ENCODE assay signal across 10 mouse cellular contexts in genomic region chr11:79047180-79047727, GRCm38 (mm10).
DNase-seq lines count a peak whose midpoint lies in the region; ATAC-seq lines count a peak whose summit lies in the region.
"Had no signal": no experiment of that assay in that cellular context is flagged by ENCODE, and none has a peak within 500 bp of the region (broad histone marks: within the 10 kb centered on the region; RNA-seq: fewer than 3 reads in every experiment).

No protein-coding gene starts in this region.

- ATAC-seq in embryonic facial prominence, embryonic 11.5 days (replicated peaks; ENCODE audit: insufficient number of reproducible peaks, low FRiP score, low TSS enrichment, low read depth): peak; percentile 45; the same call in 1 of the 2 replicates
- peak; percentile 79 for ATAC-seq in limb, embryonic 13.5 days (ENCODE audit: low FRiP score, low read depth)
- no peak for ATAC-seq in erythroblast, adult 5-6 weeks (replicated peaks; ENCODE audit: low FRiP score, poor library complexity, severe bottlenecking)
- ATAC-seq: inflammation-experienced regulatory T-cells, adult 6 months had no signal

- peaks cover 5% of the 10 kb centered on the region for H3K4me1 ChIP-seq in embryonic facial prominence, embryonic 11.5 days (ENCODE audit: control insufficient read depth, insufficient read depth, low read length)
- H3K4me1 ChIP-seq in limb, embryonic 13.5 days: peaks cover 15% of the 10 kb centered on the region

- no peak overlapping the region for H3K4me3 ChIP-seq in embryonic facial prominence, embryonic 11.5 days (ENCODE audit: low read depth, low read length)
- no peak overlapping the region for H3K4me3 ChIP-seq in limb, embryonic 13.5 days

- no peaks in the 10 kb centered on the region for H3K27me3 ChIP-seq in embryonic facial prominence, embryonic 11.5 days (ENCODE audit: control insufficient read depth, insufficient read depth, low read length)
- H3K27me3 ChIP-seq in limb, embryonic 13.5 days: no peaks in the 10 kb centered on the region

- DNase-seq in gastrocnemius, postnatal 14 days: peak; percentile 57
- no peak for DNase-seq in gastrocnemius, postnatal 4 days (ENCODE audit: low spot score in 2 of 2)
- DNase-seq in kidney, postnatal 4 days: peak; percentile 33 to 59
- no peak for DNase-seq in kidney, adult 8-10 months
- DNase-seq in embryonic facial prominence, embryonic 11.5 days (ENCODE audit: low spot score): no peak
- no peak for DNase-seq in thymus, postnatal 10 days (ENCODE audit: low spot score in 2 of 2)
- DNase-seq: cerebellum, postnatal 25 days had no signal

- 63% methylated on average over 11 of the region's 11 CpGs for WGBS in embryonic facial prominence, embryonic 11.5 days
- 65% methylated on average over 11 of the region's 11 CpGs for WGBS in limb, embryonic 13.5 days

- intact Hi-C loops in gastrocnemius, postnatal 14 days (cut with DNase I; ENCODE audit: low total_unique reads): no loop called here

- H3K27ac ChIP-seq in embryonic facial prominence, embryonic 11.5 days (replicated peaks; ENCODE audit: low read depth, low read length): peak overlapping the region; percentile 41; the same call in 1 of the 2 replicates
- H3K27ac ChIP-seq in limb, embryonic 13.5 days: peak overlapping the region; percentile 55; the same call in 1 of the 2 replicates

- H3K4me2 ChIP-seq in embryonic facial prominence, embryonic 11.5 days (ENCODE audit: low read depth, low read length): no peak overlapping the region
- H3K4me2 ChIP-seq in limb, embryonic 13.5 days (replicated peaks): peak overlapping the region; percentile 27

- H3K9ac ChIP-seq in embryonic facial prominence, embryonic 11.5 days (replicated peaks; ENCODE audit: low read length): 0 out of 2 replicates have a peak overlapping the region, but pooled peaks have one; percentile 18
- peak overlapping the region; percentile 48 for H3K9ac ChIP-seq in limb, embryonic 13.5 days

- H3K9me3 ChIP-seq in embryonic facial prominence, embryonic 11.5 days (replicated peaks; ENCODE audit: control insufficient read depth, low read length): no peaks in the 10 kb centered on the region
- H3K9me3 ChIP-seq in limb, embryonic 13.5 days: no peaks in the 10 kb centered on the region

- no peaks in the 10 kb centered on the region; the same call in 1 of the 2 replicates for H3K36me3 ChIP-seq in embryonic facial prominence, embryonic 11.5 days (replicated peaks; ENCODE audit: control insufficient read depth, insufficient read depth, low read depth, low read length)
- peaks cover 26% of the 10 kb centered on the region for H3K36me3 ChIP-seq in limb, embryonic 13.5 days

Comparison
In these comparisons a context has a peak if more than half of its experiments do, and no peak if none do; other contexts are left out.
1. DNase-seq: peak in gastrocnemius, postnatal 14 days (single experiment) and kidney, postnatal 4 days (2 of 2); none in gastrocnemius, postnatal 4 days (0 of 2), kidney, adult 8-10 months (0 of 2), embryonic facial prominence, embryonic 11.5 days (single experiment) and thymus, postnatal 10 days (0 of 2).